Mouse (Mus musculus): Measurements from ENCODE around the gene Gsta2. TPM values are rescaled to one million over a fixed set of nuclear protein-coding genes. Genes with fewer than 3 reads are reported as not detected.
A peak's percentile ranks its signal among the peaks of the same experiment; 100 is the strongest.
"Not testable (repeated sequence)": the region's sequence is repeated elsewhere in the genome, so short reads cannot be mapped to it uniquely, and the experiment has no call there.

The Gsta2 gene
- polyA plus RNA-seq, 1 experiment from 2014 or later, result not detected

GRCm38 (mm10) chr9:78371441-78371840, 15.9 kb upstream of the Gsta2 start:
- no peak overlapping the region for H3K4me2 ChIP-seq (ENCODE audit: low read depth, low read length, severe bottlenecking)
- DNase-seq (ENCODE audit: low spot score), result no peak
- 95% methylated on average over 3 of the region's 3 CpGs for WGBS
- no peak overlapping the region for H3K9ac ChIP-seq (ENCODE audit: low read length)
- no peaks in the 10 kb centered on the region for H3K4me1 ChIP-seq (replicated peaks; ENCODE audit: control insufficient read depth, insufficient read depth, low read length)
- no peaks in the 10 kb centered on the region for H3K36me3 ChIP-seq (ENCODE audit: control insufficient read depth, insufficient read depth, low read length)
- no peaks in the 10 kb centered on the region for H3K9me3 ChIP-seq (ENCODE audit: control insufficient read depth, low read length)
- no peaks in the 10 kb centered on the region for H3K27me3 ChIP-seq (ENCODE audit: control insufficient read depth, insufficient read depth, low read length)
- ATAC-seq (replicated peaks; ENCODE audit: low FRiP score), result no peak
- H3K27ac ChIP-seq (ENCODE audit: low read depth, low read length), result no peak overlapping the region
- no peak overlapping the region for H3K4me3 ChIP-seq (ENCODE audit: low read depth, low read length)

- Histone ChIP-seq H3K9me3 (ENCODE audit: control insufficient read depth, low read length) (no peaks in the 10 kb centered on the region), H3K4me2 (ENCODE audit: low read depth, low read length, severe bottlenecking) (no peak overlapping the region), H3K9ac (ENCODE audit: low read length) (no peak overlapping the region), H3K36me3 (ENCODE audit: control insufficient read depth, insufficient read depth, low read length) (no peaks in the 10 kb centered on the region), H3K4me3 (ENCODE audit: low read depth, low read length) (no peak overlapping the region), H3K27me3 (ENCODE audit: control insufficient read depth, insufficient read depth, low read length) (no peaks in the 10 kb centered on the region), H3K4me1 (replicated peaks; ENCODE audit: control insufficient read depth, insufficient read depth, low read length) (no peaks in the 10 kb centered on the region), H3K27ac (ENCODE audit: low read depth, low read length) (no peak overlapping the region)
- DNase-seq (ENCODE audit: low spot score) (no peak), ATAC-seq (replicated peaks; ENCODE audit: low FRiP score) (no peak)
- WGBS, result 92% methylated on average over 7 of the region's 7 CpGs
Observed at GRCm38 (mm10) chr9:78369786-78370185, 14.2 kb upstream of the Gsta2 start.

DNA sequence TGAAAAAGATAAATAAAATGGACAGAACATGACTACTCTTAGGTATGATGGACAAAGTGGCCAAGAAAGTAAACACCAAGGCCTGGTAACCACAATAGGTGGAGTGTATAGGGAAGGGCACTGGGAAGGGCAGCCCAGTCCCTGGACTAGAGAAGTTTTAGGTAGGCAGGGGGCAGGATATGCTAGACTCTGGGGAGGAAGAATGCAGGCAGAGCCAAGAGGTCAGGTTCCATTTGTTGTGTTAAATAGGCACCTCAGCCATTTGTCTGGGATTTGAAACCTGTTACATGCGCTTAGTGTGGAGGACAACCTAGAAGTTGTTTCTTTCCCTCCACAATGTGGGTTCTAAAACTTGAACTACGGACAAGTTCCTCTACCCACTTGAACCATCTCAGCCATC, 13.8 kb upstream of the Gsta2 start:
- Histone ChIP-seq H3K4me3 (ENCODE audit: low read depth, low read length) (no peak overlapping the region), H3K9me3 (ENCODE audit: control insufficient read depth, low read length) (no peaks in the 10 kb centered on the region), H3K36me3 (ENCODE audit: control insufficient read depth, insufficient read depth, low read length) (no peaks in the 10 kb centered on the region), H3K4me1 (replicated peaks; ENCODE audit: control insufficient read depth, insufficient read depth, low read length) (no peaks in the 10 kb centered on the region), H3K27me3 (ENCODE audit: control insufficient read depth, insufficient read depth, low read length) (no peaks in the 10 kb centered on the region), H3K27ac (ENCODE audit: low read depth, low read length) (no peak overlapping the region), H3K4me2 (ENCODE audit: low read depth, low read length, severe bottlenecking) (no peak overlapping the region), H3K9ac (ENCODE audit: low read length) (no peak overlapping the region)
- no peak for ATAC-seq (replicated peaks; ENCODE audit: low FRiP score)
- DNase-seq (ENCODE audit: low spot score), result no peak
- 92% methylated on average over 2 of the region's 2 CpGs for WGBS

- ATAC-seq (replicated peaks; ENCODE audit: low FRiP score) (no peak), DNase-seq (ENCODE audit: low spot score) (no peak)
- Histone ChIP-seq H3K27me3 (ENCODE audit: control insufficient read depth, insufficient read depth, low read length) (no peaks in the 10 kb centered on the region), H3K36me3 (ENCODE audit: control insufficient read depth, insufficient read depth, low read length) (no peaks in the 10 kb centered on the region), H3K4me3 (ENCODE audit: low read depth, low read length) (no peak overlapping the region), H3K27ac (ENCODE audit: low read depth, low read length) (no peak overlapping the region), H3K9ac (ENCODE audit: low read length) (no peak overlapping the region), H3K4me2 (ENCODE audit: low read depth, low read length, severe bottlenecking) (no peak overlapping the region), H3K9me3 (ENCODE audit: control insufficient read depth, low read length) (no peaks in the 10 kb centered on the region), H3K4me1 (replicated peaks; ENCODE audit: control insufficient read depth, insufficient read depth, low read length) (no peaks in the 10 kb centered on the region)
- WGBS, result 79% methylated on average over 3 of the region's 3 CpGs
Observed at GRCm38 (mm10) chr9:78368671-78369293, 13.2 kb upstream of the Gsta2 start.

DNA sequence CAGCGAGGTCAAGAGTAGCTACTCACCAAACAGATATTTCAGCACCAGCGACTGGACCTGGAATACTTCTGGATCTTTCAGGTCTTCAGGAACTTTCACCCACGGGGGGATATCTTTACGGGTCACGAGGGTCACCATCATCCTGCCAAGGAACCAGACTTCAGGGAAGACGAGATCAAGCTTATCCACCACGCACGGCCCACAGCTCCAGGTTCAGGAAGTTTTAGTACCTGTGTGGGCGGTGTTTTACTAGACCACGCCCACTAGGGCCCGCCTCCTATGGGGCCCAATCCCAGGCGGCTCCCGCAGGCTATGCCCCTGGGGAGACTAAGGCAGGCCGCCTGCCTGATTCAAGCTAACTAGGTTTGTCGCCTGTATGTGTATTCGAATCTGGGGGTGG, 12.4 kb upstream of the Gsta2 start, which contains the start of gene Dppa5a:
Dppa5a (minus strand) TSS at position 219 of the 400 bp plus-strand sequence.
- not testable (repeated sequence) for H3K27ac ChIP-seq (ENCODE audit: low read depth, low read length); H3K9ac ChIP-seq (ENCODE audit: low read length); DNase-seq (ENCODE audit: low spot score); H3K36me3 ChIP-seq (ENCODE audit: control insufficient read depth, insufficient read depth, low read length); H3K4me3 ChIP-seq (ENCODE audit: low read depth, low read length); H3K9me3 ChIP-seq (ENCODE audit: control insufficient read depth, low read length); H3K27me3 ChIP-seq (ENCODE audit: control insufficient read depth, insufficient read depth, low read length); H3K4me2 ChIP-seq (ENCODE audit: low read depth, low read length, severe bottlenecking); H3K4me1 ChIP-seq (replicated peaks; ENCODE audit: control insufficient read depth, insufficient read depth, low read length)
- 0 out of 2 replicates have a peak, but pooled peaks have one; percentile 12 for ATAC-seq (replicated peaks; ENCODE audit: low FRiP score)
- 94% methylated on average over 16 of the region's 16 CpGs for WGBS

DNA sequence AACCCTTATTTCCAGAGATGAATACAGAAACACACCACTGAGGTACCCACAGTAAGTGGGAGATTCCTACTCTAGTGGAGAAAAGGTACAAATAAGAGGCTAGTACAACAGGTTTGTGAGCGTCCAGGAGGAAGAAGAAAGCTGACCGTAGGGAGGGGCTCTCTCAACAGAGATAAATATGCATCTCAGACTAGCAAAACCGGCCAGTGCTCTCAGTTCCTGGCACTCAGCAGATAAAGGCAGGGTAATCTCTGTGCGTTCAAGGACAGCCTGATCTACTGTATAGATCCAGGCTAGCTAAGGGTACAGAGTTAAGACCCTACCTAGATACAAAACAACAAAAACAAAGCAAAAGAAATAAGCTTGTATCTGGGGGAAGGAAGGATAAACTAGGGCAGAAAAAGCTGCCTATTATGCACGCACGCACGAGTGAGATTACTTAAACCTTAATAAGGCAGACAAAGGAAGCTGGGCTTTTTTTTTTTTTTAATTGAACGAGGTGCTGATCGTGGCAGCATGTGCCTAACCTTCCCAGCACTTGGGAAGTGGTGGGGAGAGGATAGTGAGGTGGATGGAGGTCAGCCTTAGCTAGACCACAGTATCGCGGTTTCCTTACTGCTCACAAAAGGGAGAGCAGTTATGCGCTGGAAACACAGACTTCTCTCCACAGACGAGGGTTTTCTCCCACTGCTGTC, 10.4 kb upstream of the Gsta2 start:
- WGBS, result 58% methylated on average over 13 of the region's 13 CpGs
- Histone ChIP-seq H3K9me3 (ENCODE audit: control insufficient read depth, low read length) (no peaks in the 10 kb centered on the region), H3K4me1 (replicated peaks; ENCODE audit: control insufficient read depth, insufficient read depth, low read length) (no peaks in the 10 kb centered on the region), H3K27ac (ENCODE audit: low read depth, low read length) (no peak overlapping the region), H3K27me3 (ENCODE audit: control insufficient read depth, insufficient read depth, low read length) (no peaks in the 10 kb centered on the region), H3K4me2 (ENCODE audit: low read depth, low read length, severe bottlenecking) (no peak overlapping the region), H3K4me3 (ENCODE audit: low read depth, low read length) (no peak overlapping the region), H3K36me3 (ENCODE audit: control insufficient read depth, insufficient read depth, low read length) (no peaks in the 10 kb centered on the region), H3K9ac (ENCODE audit: low read length) (no peak overlapping the region)
- DNase-seq (ENCODE audit: low spot score) (no peak), ATAC-seq (replicated peaks; ENCODE audit: low FRiP score) (no peak)

DNA sequence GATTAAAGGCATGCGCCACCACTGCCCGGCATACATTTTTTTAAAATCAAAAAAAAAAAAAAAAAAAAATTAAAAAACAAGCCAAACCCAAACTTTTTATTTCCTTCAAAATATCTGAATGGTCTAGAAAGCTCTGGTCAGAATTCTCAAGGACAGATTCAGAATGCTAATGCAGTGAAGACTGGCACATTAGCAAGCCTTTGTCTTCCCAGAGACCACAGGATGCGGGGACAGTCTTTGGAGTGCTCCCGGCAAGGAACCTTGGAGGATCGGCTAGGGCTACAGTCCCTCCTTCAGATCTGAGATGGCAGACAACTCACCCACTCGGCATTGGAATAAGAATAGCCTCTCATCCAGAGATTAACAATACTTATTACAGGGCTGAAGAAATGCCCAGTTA, 9.1 kb upstream of the Gsta2 start:
- H3K36me3 ChIP-seq (ENCODE audit: control insufficient read depth, insufficient read depth, low read length), result no peaks in the 10 kb centered on the region
- H3K9ac ChIP-seq (ENCODE audit: low read length), result no peak overlapping the region
- no peaks in the 10 kb centered on the region for H3K4me1 ChIP-seq (replicated peaks; ENCODE audit: control insufficient read depth, insufficient read depth, low read length)
- no peaks in the 10 kb centered on the region for H3K27me3 ChIP-seq (ENCODE audit: control insufficient read depth, insufficient read depth, low read length)
- H3K27ac ChIP-seq (ENCODE audit: low read depth, low read length), result no peak overlapping the region
- no peak overlapping the region for H3K4me3 ChIP-seq (ENCODE audit: low read depth, low read length)
- no peak for ATAC-seq (replicated peaks; ENCODE audit: low FRiP score)
- no peak for DNase-seq (ENCODE audit: low spot score)
- no peak overlapping the region for H3K4me2 ChIP-seq (ENCODE audit: low read depth, low read length, severe bottlenecking)
- 88% methylated on average over 6 of the region's 6 CpGs for WGBS
- H3K9me3 ChIP-seq (ENCODE audit: control insufficient read depth, low read length), result no peaks in the 10 kb centered on the region

GRCm38 (mm10) chr9:78363374-78363773, 7.8 kb upstream of the Gsta2 start:
- DNase-seq (ENCODE audit: low spot score) (no peak), ATAC-seq (replicated peaks; ENCODE audit: low FRiP score) (no peak)
- Histone ChIP-seq H3K36me3 (ENCODE audit: control insufficient read depth, insufficient read depth, low read length) (no peaks in the 10 kb centered on the region), H3K4me3 (ENCODE audit: low read depth, low read length) (no peak overlapping the region), H3K9me3 (ENCODE audit: control insufficient read depth, low read length) (no peaks in the 10 kb centered on the region), H3K4me2 (ENCODE audit: low read depth, low read length, severe bottlenecking) (no peak overlapping the region), H3K4me1 (replicated peaks; ENCODE audit: control insufficient read depth, insufficient read depth, low read length) (no peaks in the 10 kb centered on the region), H3K9ac (ENCODE audit: low read length) (no peak overlapping the region), H3K27ac (ENCODE audit: low read depth, low read length) (no peak overlapping the region), H3K27me3 (ENCODE audit: control insufficient read depth, insufficient read depth, low read length) (no peaks in the 10 kb centered on the region)
- 82% methylated on average over 6 of the region's 6 CpGs for WGBS

DNA sequence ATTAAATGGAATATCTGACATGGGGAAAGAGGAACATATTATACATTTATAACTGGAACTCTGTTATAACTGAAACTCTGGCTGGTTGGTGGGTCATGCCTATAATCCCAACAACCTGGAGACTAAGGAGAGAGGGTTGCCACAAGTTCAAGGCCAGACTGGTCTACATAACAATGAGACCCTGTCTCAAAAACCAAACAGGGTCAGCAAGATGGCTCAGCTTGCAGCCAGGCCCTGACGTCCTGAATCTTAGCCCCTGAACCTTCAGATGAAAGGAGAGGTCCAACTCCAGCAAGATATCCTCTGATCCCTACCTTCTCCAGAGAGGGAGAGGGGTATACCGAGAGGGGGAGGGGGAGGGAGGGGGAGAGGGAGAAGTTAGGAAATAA, 4.9 kb upstream of the Gsta2 start:
- H3K4me3 ChIP-seq (ENCODE audit: low read depth, low read length), result no peak overlapping the region
- no peaks in the 10 kb centered on the region for H3K9me3 ChIP-seq (ENCODE audit: control insufficient read depth, low read length)
- no peak overlapping the region for H3K9ac ChIP-seq (ENCODE audit: low read length)
- no peak overlapping the region for H3K4me2 ChIP-seq (ENCODE audit: low read depth, low read length, severe bottlenecking)
- no peaks in the 10 kb centered on the region for H3K4me1 ChIP-seq (replicated peaks; ENCODE audit: control insufficient read depth, insufficient read depth, low read length)
- no peaks in the 10 kb centered on the region for H3K36me3 ChIP-seq (ENCODE audit: control insufficient read depth, insufficient read depth, low read length)
- no peaks in the 10 kb centered on the region for H3K27me3 ChIP-seq (ENCODE audit: control insufficient read depth, insufficient read depth, low read length)
- WGBS, result 43% methylated on average over 2 of the region's 2 CpGs
- H3K27ac ChIP-seq (ENCODE audit: low read depth, low read length), result no peak overlapping the region
- DNase-seq (ENCODE audit: low spot score) (no peak), ATAC-seq (replicated peaks; ENCODE audit: low FRiP score) (no peak)

Data from forebrain, embryonic 11.5 days (tissue).